Mouse (Mus musculus) neural tube, embryonic 15.5 days (tissue): Measurements from ENCODE around the gene Ccng1. TPM values are rescaled to one million over a fixed set of nuclear protein-coding genes. Genes with fewer than 3 reads are reported as not detected.

ENCODE experiments used
- ATAC-seq: fragments of 200-750 bp; cut with Nextera tagmentation; 2 replicates; pipeline ENCODE4 v1.8.0; 2017; ENCODE audit warnings: mild to moderate bottlenecking, moderate TSS enrichment, moderate library complexity; ENCODE audit not compliant: low FRiP score
- H3K27ac ChIP-seq: fragments of 300-500 bp; sonication (generic); replicated peaks from 2 replicates; pipeline ENCODE4 v1.5.1; 2015; ENCODE audit warnings: mild to moderate bottlenecking, inconsistent platforms
- H3K27me3 ChIP-seq: fragments of 300-500 bp; sonication (generic); replicated peaks from 2 replicates; pipeline ENCODE4 v1.6.1; 2015; ENCODE audit warnings: inconsistent platforms
- H3K36me3 ChIP-seq: fragments of 300-500 bp; sonication (generic); 2 replicates; pipeline ENCODE4 v1.6.1; 2015; ENCODE audit warnings: inconsistent platforms
- H3K4me1 ChIP-seq: fragments of 300-500 bp; sonication (generic); 2 replicates; pipeline ENCODE4 v1.6.1; 2015; ENCODE audit warnings: inconsistent platforms
- H3K4me2 ChIP-seq: fragments of 300-500 bp; sonication (generic); 2 replicates; pipeline ENCODE4 v1.6.1; 2015; ENCODE audit warnings: inconsistent platforms, mild to moderate bottlenecking, moderate library complexity
- H3K4me3 ChIP-seq: fragments of 300-500 bp; sonication (generic); replicated peaks from 2 replicates; pipeline ENCODE4 v1.5.1; 2015; ENCODE audit warnings: mild to moderate bottlenecking, inconsistent platforms
- H3K9ac ChIP-seq: fragments of 300-500 bp; sonication (generic); replicated peaks from 2 replicates; pipeline ENCODE4 v1.6.1; 2015; ENCODE audit warnings: mild to moderate bottlenecking, inconsistent platforms
- H3K9me3 ChIP-seq: fragments of 300-500 bp; sonication (generic); replicated peaks from 2 replicates; pipeline ENCODE4 v1.6.1; 2016; ENCODE audit warnings: inconsistent platforms
- WGBS: fragments of 180-500 bp; shearing (Covaris S2); methylation state at CpG from one replicate; pipeline ENCODE4 v1.1.7; 2015; ENCODE audit warnings: mixed read lengths; 5-methylcytosine and 5-hydroxymethylcytosine counted together
- polyA plus RNA-seq: library from polyadenylated mRNA; unstranded; fragments of >200 nt; fragmentation: Nextera tagmentation; extraction: Ambion mirVana; gene quantifications from 2 replicates; pipeline ENCODE4 v1.2.1, GENCODE M21; 2015

The Ccng1 gene
- polyA plus RNA-seq, 1 experiment from 2014 or later, result 40.0 TPM

DNA sequence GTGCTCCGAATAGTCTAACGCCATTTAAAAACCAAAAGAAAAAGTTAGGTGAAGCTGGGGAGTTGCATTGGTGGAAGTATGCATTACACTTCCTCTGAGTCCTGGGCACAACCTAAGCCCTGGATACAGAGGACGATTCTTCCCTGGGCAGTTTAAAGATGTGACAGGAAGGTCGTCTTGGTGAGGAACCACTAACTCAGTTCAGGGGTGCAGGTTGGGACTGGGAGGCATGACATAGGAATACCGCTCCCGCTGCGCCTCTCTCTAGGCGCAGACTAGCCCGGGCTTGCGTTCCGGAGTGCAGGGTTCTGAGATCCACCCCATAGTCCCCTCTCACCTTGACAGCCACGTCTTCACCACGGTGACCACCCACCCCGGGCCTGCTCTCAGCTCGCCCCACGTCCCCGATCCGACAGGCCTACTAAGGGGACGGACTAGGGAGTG, 425 bp downstream of the Ccng1 start:
- Histone ChIP-seq H3K9me3 (no peaks in the 10 kb centered on the region), H3K4me1 (peaks cover 12% of the 10 kb centered on the region), H3K36me3 (0 out of 2 replicates have a peak, but pooled peaks cover 6% of the 10 kb centered on the region), H3K4me2 (peak overlapping the region; percentile 86), H3K27ac (peak overlapping the region; percentile 74; the same call in 1 of the 2 replicates), H3K4me3 (peak overlapping the region; percentile 85), H3K9ac (peak overlapping the region; percentile 87), H3K27me3 (no peaks in the 10 kb centered on the region)
- WGBS, result 3% methylated on average over 19 of the region's 19 CpGs
- peak; percentile 81 for ATAC-seq

DNA sequence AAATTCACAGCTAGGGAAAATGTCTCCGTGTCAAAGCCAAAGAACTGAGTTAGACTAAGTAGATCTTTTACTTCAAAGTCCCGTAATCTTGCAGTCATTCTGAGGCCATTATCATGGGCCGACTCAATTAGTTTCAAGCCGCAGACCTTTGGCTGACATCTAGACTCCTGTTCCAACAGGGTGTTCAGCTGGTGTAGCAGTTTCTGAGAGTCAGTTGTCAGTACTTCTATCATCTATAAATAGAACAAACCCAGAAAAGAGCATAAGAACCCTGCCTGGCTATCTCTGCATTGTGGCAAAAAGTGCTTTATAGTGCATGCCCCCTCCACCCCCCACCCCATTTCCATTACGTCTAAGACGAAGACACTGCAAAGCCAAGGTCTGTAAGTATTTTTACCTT, 1.3 kb downstream of the Ccng1 start:
- WGBS, result 67% methylated on average over 6 of the region's 6 CpGs
- ATAC-seq, result no peak

DNA sequence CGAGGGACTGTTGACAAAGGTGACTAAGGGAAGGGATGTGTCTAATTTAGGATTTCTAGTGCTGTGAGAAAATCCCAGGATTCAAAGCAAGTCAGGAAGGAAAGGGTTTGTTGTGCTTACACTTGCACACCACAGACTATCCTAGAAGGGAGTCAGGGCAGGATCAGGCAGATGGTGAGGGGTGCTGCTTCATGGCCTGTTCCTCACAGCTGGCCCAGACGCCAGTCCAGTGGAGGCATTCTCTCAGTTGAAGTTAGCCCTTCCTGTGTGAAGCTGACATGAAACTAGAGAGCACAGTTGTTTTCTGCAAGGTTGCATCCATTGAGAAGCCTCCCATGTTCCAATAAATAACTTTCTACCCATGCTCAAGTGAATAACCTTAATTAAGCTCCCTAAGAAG, 7.4 kb downstream of the Ccng1 start:
- ATAC-seq, result no peak
- Histone ChIP-seq H3K27me3 (no peaks in the 10 kb centered on the region), H3K4me2 (no peak overlapping the region), H3K4me3 (no peak overlapping the region), H3K9me3 (no peaks in the 10 kb centered on the region), H3K36me3 (0 out of 2 replicates have a peak, but pooled peaks cover 10% of the 10 kb centered on the region), H3K9ac (no peak overlapping the region), H3K27ac (no peak overlapping the region), H3K4me1 (no peaks in the 10 kb centered on the region)
- WGBS, result 65% methylated on average over 2 of the region's 2 CpGs

More for the DNA sequence above, 1.3 kb downstream of the Ccng1 start:
- Histone ChIP-seq H3K36me3 (0 out of 2 replicates have a peak, but pooled peaks cover 10% of the 10 kb centered on the region), H3K9ac (no peak overlapping the region), H3K27ac (no peak overlapping the region), H3K4me3 (no peak overlapping the region), H3K27me3 (no peaks in the 10 kb centered on the region), H3K4me1 (peaks cover 12% of the 10 kb centered on the region), H3K9me3 (no peaks in the 10 kb centered on the region), H3K4me2 (peak overlapping the region; percentile 86)

DNA sequence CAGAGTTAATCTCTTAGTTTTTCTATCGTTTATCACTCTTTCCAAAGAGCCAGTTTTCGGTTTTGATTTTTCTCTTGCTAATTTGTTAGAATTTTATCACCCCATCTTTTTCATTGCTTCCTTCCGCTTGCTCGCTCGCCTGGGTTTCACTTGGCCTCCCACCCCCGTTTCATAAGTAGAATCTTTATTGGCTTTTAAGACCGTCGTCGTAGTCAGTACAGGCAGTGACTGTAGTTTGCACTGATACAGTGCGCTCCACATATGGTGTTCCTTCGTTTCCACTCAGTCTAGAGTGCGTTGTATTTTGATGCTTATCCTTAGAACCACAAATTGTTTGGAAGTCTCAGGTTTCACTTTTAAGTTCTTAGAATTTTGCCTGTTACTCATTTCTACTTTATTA, 8.8 kb downstream of the Ccng1 start:
- Histone ChIP-seq H3K27me3 (no peaks in the 10 kb centered on the region), H3K4me3 (no peak overlapping the region), H3K4me1 (no peaks in the 10 kb centered on the region), H3K27ac (no peak overlapping the region), H3K9me3 (no peaks in the 10 kb centered on the region), H3K9ac (no peak overlapping the region), H3K36me3 (peaks cover 14% of the 10 kb centered on the region), H3K4me2 (no peak overlapping the region)
- 93% methylated on average over 12 of the region's 12 CpGs for WGBS
- no peak for ATAC-seq

DNA sequence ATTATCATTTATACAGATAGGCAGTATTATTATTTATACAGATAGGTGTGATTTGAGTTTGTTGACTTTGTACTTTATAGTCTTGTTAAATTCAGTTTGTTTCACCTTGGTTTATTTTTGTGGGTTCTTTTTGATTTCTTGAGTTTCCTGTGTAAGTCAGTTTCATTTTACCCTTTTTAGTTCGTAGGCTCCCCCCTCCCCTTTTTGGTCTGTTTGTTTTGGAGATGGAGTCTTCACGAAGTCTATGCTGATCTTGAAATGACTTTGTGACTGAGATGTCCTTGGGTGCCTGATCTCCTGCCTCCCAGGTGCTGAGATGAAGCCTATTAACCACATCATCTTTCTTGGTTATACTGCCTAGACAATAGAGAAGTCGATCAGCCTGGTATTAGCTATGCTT, 10.8 kb downstream of the Ccng1 start:
- WGBS, result 90% methylated on average over 3 of the region's 3 CpGs

DNA sequence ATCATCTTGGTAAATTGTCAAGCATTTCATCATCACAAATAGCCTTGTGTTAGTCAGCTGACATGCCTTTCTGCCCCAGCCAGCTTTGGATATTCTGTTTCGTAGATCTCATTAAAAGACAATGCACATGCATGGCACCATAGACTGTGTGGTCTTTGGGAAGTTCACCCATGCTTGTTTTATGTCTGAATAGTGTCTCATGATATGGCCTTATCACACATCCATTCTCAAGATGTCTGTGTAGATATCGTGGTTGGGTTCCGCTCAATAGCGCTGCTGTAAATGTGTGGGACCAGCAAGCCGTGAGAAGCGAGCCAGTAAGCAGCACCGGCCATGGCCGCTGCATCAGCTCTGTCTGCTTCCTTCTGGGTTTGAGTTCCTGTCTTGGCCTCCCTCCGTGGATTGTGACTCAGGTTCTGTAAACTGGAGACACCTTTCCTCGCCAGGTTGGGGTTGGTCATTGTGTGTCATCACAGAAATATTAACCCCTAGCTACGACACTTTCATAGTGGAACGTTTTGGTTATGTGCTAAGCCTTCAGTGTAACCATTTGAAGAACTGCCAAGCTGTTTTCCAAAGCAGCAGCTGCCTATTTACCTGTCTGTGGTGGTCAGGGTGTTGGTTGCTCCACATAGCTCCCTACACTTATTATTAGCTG, 13.4 kb downstream of the Ccng1 start:
- Histone ChIP-seq H3K27me3 (no peaks in the 10 kb centered on the region), H3K4me2 (no peak overlapping the region), H3K4me1 (no peaks in the 10 kb centered on the region), H3K27ac (no peak overlapping the region), H3K36me3 (peaks cover 38% of the 10 kb centered on the region), H3K9ac (no peak overlapping the region), H3K4me3 (no peak overlapping the region), H3K9me3 (no peaks in the 10 kb centered on the region)
- no peak for ATAC-seq
- WGBS, result 95% methylated on average over 12 of the region's 12 CpGs

More for the DNA sequence above, 10.8 kb downstream of the Ccng1 start:
- Histone ChIP-seq H3K9me3 (no peaks in the 10 kb centered on the region), H3K36me3 (peaks cover 17% of the 10 kb centered on the region), H3K27me3 (no peaks in the 10 kb centered on the region), H3K4me1 (no peaks in the 10 kb centered on the region), H3K4me2 (no peak overlapping the region), H3K27ac (no peak overlapping the region), H3K4me3 (no peak overlapping the region), H3K9ac (no peak overlapping the region)
- ATAC-seq, result no peak

DNA sequence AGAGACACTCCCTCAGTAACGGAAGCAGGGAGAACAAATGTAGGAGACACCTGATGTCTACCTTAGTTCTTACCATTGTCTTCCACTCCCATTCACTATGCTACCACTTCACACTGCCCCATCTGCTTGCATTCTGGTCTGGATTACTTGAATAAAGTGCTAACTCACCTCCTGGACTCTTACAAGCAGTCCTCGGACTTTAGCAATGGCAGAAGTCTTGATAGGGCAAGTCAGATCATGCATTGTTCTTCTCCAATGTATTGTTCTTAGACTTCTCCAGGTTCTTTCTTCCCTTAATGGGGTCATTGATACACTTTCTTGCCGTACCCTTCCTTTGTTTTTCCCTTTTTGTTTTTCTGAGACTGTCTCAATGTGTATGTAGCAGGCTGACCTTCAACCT, 17.7 kb downstream of the Ccng1 start:
- Histone ChIP-seq H3K27me3 (no peaks in the 10 kb centered on the region), H3K9me3 (no peaks in the 10 kb centered on the region), H3K4me3 (no peak overlapping the region), H3K9ac (no peak overlapping the region), H3K4me2 (no peak overlapping the region), H3K27ac (no peak overlapping the region), H3K4me1 (peaks cover 23% of the 10 kb centered on the region), H3K36me3 (peaks cover 42% of the 10 kb centered on the region)
- WGBS, result 94% methylated on average over 3 of the region's 3 CpGs
- ATAC-seq, result no peak

DNA sequence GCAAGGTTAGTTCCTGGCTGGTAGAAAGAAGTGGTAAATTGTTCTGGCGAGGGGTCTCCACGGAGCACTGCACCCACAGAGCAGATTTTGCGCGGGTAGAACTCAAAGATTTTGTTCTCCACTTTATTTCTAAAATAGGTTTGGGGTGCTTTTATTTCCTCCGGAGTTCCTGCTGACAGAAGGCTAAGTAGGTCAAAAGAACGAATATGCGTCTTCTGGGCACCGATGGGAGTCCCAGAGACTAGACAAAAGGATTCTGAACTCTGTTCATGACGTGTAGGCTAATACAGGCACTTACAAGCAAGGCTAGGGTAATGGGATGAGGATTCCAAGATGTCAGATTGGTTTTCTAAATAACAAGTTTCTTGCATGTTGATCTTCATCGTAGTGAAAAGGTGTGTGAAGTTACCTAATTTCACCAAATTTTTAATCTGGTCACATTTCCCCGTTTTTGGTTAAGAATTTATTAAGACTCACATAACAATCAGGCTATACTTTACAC, 20.8 kb downstream of the Ccng1 start:
- WGBS, result 4% methylated on average over 11 of the region's 11 CpGs
- peak overlapping the region; percentile 87 for H3K9ac ChIP-seq
- H3K4me2 ChIP-seq, result peak overlapping the region; percentile 84
- peaks cover 25% of the 10 kb centered on the region for H3K4me1 ChIP-seq
- no peak for ATAC-seq
- H3K9me3 ChIP-seq, result no peaks in the 10 kb centered on the region
- H3K36me3 ChIP-seq, result peaks cover 25% of the 10 kb centered on the region
- peak overlapping the region; percentile 86 for H3K4me3 ChIP-seq
- H3K27me3 ChIP-seq, result no peaks in the 10 kb centered on the region
- H3K27ac ChIP-seq, result peak overlapping the region; percentile 84; the same call in 1 of the 2 replicates

DNA sequence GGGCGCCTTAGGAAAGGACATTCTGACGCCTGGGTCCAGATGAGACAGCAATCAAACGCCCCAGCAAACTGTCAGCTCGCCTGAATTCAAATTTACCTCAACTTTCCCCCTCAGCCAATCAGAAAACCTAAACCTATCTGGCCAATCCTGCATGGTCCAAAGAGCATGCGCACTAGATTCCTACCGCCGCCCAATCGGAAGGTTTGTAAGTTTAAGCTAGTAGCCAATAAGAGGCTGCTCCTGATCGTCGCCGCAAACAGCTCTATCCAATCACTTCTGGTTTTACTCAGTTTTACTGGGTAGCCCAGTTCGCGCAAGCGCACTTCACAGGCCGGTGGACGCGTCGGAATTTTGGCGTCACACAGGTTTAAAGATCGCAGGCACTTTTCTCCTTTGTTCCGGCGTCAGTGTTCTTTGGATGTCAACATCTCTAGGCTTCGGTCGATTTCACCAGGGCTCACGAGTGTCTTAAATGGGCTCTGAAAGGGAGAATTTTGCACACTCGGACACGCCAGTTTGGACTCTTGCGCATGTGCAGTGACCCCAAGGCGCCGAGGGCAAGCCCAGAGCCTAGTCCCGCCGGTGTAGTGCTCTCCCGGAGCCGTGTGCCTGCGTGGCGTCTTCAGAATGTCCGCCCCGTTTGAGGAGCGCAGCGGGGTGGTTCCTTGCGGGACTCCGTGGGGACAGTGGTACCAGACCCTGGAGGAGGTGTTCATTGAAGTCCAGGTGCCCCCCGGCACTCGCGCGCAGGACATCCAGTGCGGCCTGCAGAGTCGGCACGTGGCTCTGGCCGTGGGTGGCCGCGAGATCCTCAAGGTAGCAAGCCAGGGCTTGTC, 21.6 kb downstream of the Ccng1 start, which contains the start of the genes Hmmr and Nudcd2:
Gene Hmmr, minus strand, starts transcription at position 84 of the 836 bp plus-strand sequence.
Gene Nudcd2, plus strand, starts transcription at position 329 of the 836 bp plus-strand sequence.
- Histone ChIP-seq H3K4me1 (peaks cover 25% of the 10 kb centered on the region), H3K9me3 (no peaks in the 10 kb centered on the region), H3K4me2 (peak within 1 kb of the TSS; percentile 84), H3K4me3 (peak within 1 kb of the TSS; percentile 86), H3K36me3 (peaks cover 19% of the 10 kb centered on the region), H3K27ac (peak within 1 kb of the TSS; percentile 84), H3K27me3 (no peaks in the 10 kb centered on the region), H3K9ac (peak within 1 kb of the TSS; percentile 87)
- peak; percentile 99 for ATAC-seq
- WGBS, result under 1% methylated on average over 52 of the region's 52 CpGs

DNA sequence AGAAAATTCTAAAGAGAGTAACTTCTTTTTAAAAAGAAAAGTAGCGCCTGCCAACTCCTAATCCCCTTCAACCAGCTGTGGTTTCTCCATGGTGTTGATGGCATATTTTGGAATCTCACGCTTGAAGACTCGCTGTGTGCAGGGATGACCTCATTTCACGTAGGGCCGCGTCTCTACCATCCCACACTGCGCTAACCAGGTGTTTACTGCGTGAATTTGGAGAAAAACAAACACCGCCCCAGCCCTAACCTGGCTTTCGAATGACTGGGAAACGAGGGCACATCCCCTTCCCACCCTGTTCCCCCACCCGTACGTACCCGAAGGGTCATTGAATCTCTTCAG, 22.1 kb downstream of the Ccng1 start:
- H3K4me3 ChIP-seq, result peak overlapping the region; percentile 86
- H3K4me2 ChIP-seq, result peak overlapping the region; percentile 80
- no peaks in the 10 kb centered on the region for H3K27me3 ChIP-seq
- no peak; the same call in 1 of the 2 replicates for ATAC-seq
- H3K36me3 ChIP-seq, result peaks cover 15% of the 10 kb centered on the region
- no peaks in the 10 kb centered on the region for H3K9me3 ChIP-seq
- H3K4me1 ChIP-seq, result peaks cover 25% of the 10 kb centered on the region
- no peak overlapping the region for H3K27ac ChIP-seq
- WGBS, result 2% methylated on average over 14 of the region's 14 CpGs
- H3K9ac ChIP-seq, result no peak overlapping the region; the same call in 1 of the 2 replicates

DNA sequence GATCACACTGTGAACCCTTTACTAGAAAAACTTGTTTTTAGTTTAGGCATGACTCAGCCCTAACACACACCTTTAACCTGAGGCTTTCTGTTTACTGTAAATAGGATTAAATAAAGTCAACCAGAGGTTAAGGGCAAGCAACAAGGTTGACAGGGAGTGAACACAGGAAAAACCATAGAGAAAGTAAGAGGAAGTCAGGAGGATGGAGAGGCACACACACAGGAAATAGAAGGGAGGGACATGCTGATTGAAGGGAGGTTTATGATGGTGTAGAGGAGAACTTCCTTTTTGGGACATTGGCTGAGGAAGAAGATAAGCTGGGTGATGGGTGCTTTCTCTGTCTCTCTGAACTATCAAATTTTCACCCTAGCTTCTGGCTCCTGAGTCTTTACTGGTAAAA, 36.8 kb downstream of the Ccng1 start:
- H3K4me2 ChIP-seq, result no peak overlapping the region
- H3K9ac ChIP-seq, result no peak overlapping the region
- H3K9me3 ChIP-seq, result no peaks in the 10 kb centered on the region
- H3K27ac ChIP-seq, result no peak overlapping the region
- H3K36me3 ChIP-seq, result no peaks in the 10 kb centered on the region
- H3K4me1 ChIP-seq, result no peaks in the 10 kb centered on the region
- H3K27me3 ChIP-seq, result no peaks in the 10 kb centered on the region
- ATAC-seq, result no peak
- no peak overlapping the region for H3K4me3 ChIP-seq
